Mouse (Mus musculus): ENCODE measurements around the gene Wfdc13. TPM values are rescaled to one million over a fixed set of nuclear protein-coding genes. Genes with fewer than 3 reads are reported as not detected.
A peak's percentile ranks its signal among the peaks of the same experiment; 100 is the strongest.
"Not testable (repeated sequence)": the region's sequence is repeated elsewhere in the genome, so short reads cannot be mapped to it uniquely, and the experiment has no call there.

Gene Wfdc13
- polyA plus RNA-seq, 1 experiment from 2014 or later = 0.35 TPM

DNA sequence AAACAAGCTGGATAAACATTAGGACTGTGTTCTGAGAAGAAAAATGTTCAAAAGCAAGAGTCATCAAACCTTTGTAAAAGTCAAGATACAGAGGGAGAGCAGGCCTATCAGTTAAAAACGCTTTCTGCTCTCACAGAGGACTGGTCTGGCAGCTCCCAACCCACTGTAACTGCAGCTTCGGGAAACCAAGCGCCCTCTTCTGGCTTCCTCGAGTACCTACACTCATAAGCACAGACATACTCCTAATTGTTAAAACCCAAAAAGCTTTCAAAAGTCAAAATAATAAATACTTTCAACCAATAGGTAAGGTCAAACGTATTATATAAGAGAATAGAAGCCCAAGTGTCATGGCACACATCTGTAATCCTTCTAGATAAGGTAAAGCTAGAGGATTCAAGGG lies 19.3 kb downstream of the Wfdc13 start:
- 79% methylated on average over 5 of the region's 5 CpGs for WGBS
- no peak overlapping the region for H3K4me3 ChIP-seq (ENCODE audit: low read length)
- H3K27me3 ChIP-seq (ENCODE audit: control insufficient read depth, insufficient read depth, low read length) = no peaks in the 10 kb centered on the region
- H3K9ac ChIP-seq (ENCODE audit: low read length) = no peak overlapping the region
- no peak overlapping the region for H3K27ac ChIP-seq (ENCODE audit: low read length)
- no peak overlapping the region for H3K4me2 ChIP-seq (ENCODE audit: low read depth, low read length)
- peaks cover 3% of the 10 kb centered on the region; the same call in 1 of the 2 replicates for H3K9me3 ChIP-seq (replicated peaks; ENCODE audit: control insufficient read depth, low read length)
- H3K4me1 ChIP-seq (ENCODE audit: control insufficient read depth, insufficient read depth, low read length) = no peaks in the 10 kb centered on the region
- no peak for ATAC-seq (replicated peaks; ENCODE audit: extremely low read depth, insufficient read depth, low FRiP score)
- no peaks in the 10 kb centered on the region for H3K36me3 ChIP-seq (ENCODE audit: control insufficient read depth, insufficient read depth)

DNA sequence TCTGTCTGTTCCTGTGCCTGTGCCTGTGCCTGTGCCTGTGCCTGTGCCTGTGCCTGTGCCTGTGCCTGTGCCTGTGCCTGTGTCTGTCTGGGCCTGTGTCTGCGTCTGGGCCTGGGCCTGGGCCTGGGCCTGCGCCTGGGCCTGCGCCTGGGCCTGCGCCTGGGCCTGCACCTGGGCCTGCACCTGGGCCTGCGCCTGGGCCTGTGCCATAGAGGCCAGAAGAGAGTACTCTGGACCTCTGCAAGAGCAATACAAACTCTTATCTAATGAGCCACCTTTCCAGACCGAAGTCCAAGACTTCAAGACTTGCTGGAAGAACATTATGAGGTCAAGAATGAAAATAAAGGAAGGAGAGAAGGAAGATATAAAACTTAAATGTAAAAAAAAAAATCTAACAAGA lies 20.4 kb downstream of the Wfdc13 start:
- no peak for ATAC-seq (replicated peaks; ENCODE audit: extremely low read depth, insufficient read depth, low FRiP score)
- Histone ChIP-seq H3K4me3 (ENCODE audit: low read length) (no peak overlapping the region), H3K27me3 (ENCODE audit: control insufficient read depth, insufficient read depth, low read length) (no peaks in the 10 kb centered on the region; the same call in 1 of the 2 replicates), H3K9ac (ENCODE audit: low read length) (no peak overlapping the region), H3K9me3 (replicated peaks; ENCODE audit: control insufficient read depth, low read length) (peaks cover 3% of the 10 kb centered on the region; the same call in 1 of the 2 replicates), H3K27ac (ENCODE audit: low read length) (no peak overlapping the region), H3K4me2 (ENCODE audit: low read depth, low read length) (no peak overlapping the region), H3K36me3 (ENCODE audit: control insufficient read depth, insufficient read depth) (no peaks in the 10 kb centered on the region), H3K4me1 (ENCODE audit: control insufficient read depth, insufficient read depth, low read length) (no peaks in the 10 kb centered on the region)
- 85% methylated on average over 6 of the region's 6 CpGs for WGBS

DNA sequence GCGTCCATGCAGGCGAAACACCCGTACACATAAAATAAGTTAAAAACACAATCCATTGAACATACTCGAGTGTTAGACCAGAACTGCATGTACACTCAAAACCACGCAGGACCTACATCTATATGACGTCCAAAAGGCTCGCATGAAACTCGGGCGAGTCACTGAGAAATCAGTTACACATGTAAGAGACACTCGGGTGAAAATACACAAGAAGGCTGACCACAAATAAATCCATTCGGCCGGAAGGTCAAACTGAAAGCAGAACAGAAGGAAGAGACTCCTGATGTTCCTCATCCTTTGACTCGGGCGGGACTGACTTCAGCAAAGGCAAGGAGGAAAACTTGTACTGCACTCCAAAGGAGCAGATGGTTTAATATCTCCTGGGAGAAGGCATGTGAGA lies 21.1 kb downstream of the Wfdc13 start:
- Histone ChIP-seq H3K27ac (ENCODE audit: low read length) (no peak overlapping the region), H3K27me3 (ENCODE audit: control insufficient read depth, insufficient read depth, low read length) (no peaks in the 10 kb centered on the region; the same call in 1 of the 2 replicates), H3K4me3 (ENCODE audit: low read length) (no peak overlapping the region), H3K36me3 (ENCODE audit: control insufficient read depth, insufficient read depth) (no peaks in the 10 kb centered on the region), H3K9ac (ENCODE audit: low read length) (no peak overlapping the region), H3K4me2 (ENCODE audit: low read depth, low read length) (no peak overlapping the region), H3K9me3 (replicated peaks; ENCODE audit: control insufficient read depth, low read length) (peaks cover 3% of the 10 kb centered on the region; the same call in 1 of the 2 replicates), H3K4me1 (ENCODE audit: control insufficient read depth, insufficient read depth, low read length) (no peaks in the 10 kb centered on the region)
- WGBS = 90% methylated on average over 14 of the region's 14 CpGs
- ATAC-seq (replicated peaks; ENCODE audit: extremely low read depth, insufficient read depth, low FRiP score) = no peak

DNA sequence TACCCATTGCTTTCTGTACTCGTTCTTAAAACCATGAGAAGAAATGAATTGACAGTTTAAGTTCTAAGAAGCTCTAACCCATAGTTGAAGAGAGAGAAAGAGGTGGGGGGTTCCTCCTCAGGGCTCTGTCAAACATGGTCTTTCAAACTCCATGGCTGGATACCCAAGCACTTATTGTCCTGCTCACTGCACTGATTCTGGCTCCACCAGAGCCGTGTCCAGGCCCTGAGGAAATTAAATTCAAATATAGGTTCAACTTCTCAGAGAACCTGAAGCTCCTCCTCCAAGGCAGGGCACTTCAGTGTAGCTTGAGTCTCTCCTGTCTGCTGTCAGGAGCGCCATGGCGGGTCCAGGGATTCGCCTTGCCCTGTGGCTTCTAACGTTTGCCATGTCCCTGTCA lies 30.1 kb downstream of the Wfdc13 start, which contains the start of gene Spint5:
Gene Spint5, plus strand, starts transcription at position 301 of the 400 bp plus-strand sequence.
- Histone ChIP-seq H3K4me3 (ENCODE audit: low read length) (no peak within 1 kb of the TSS), H3K27me3 (ENCODE audit: control insufficient read depth, insufficient read depth, low read length) (no peaks in the 10 kb centered on the region), H3K9ac (ENCODE audit: low read length) (no peak within 1 kb of the TSS), H3K27ac (ENCODE audit: low read length) (no peak within 1 kb of the TSS), H3K36me3 (ENCODE audit: control insufficient read depth, insufficient read depth) (no peaks in the 10 kb centered on the region), H3K9me3 (replicated peaks; ENCODE audit: control insufficient read depth, low read length) (0 out of 2 replicates have a peak, but pooled peaks cover 3% of the 10 kb centered on the region), H3K4me1 (ENCODE audit: control insufficient read depth, insufficient read depth, low read length) (no peaks in the 10 kb centered on the region), H3K4me2 (ENCODE audit: low read depth, low read length) (no peak within 1 kb of the TSS)
- no peak for ATAC-seq (replicated peaks; ENCODE audit: extremely low read depth, insufficient read depth, low FRiP score)
- WGBS = 73% methylated on average over 6 of the region's 6 CpGs

DNA sequence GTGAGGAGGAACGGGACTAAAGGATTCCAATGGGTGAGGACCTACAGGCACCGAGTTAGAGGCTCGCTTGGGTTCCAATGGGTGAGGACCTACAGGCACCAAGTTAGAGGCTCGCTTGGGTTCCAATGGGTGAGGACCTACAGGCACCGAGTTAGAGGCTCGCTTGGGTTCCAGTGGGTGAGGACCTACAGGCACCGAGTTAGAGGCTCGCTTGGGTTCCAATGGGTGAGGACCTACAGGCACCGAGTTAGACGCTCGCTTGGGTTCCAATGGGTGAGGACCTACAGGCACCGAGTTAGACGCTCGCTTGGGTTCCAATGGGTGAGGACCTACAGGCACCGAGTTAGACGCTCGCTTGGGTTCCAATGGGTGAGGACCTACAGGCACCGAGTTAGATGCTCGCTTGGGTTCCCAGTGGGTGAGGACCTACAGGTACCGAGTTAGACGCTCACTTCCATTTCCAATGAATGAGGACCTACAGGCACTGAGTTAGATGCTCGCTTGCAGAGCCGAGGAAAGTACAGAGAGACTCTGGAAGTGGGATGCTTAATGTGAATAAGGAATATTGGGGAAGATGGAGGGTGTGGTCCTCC lies 31.4 kb downstream of the Wfdc13 start:
- not testable (repeated sequence) for ATAC-seq (replicated peaks; ENCODE audit: extremely low read depth, insufficient read depth, low FRiP score); H3K9ac ChIP-seq (ENCODE audit: low read length)
- WGBS = 88% methylated on average over 20 of the region's 23 CpGs

DNA sequence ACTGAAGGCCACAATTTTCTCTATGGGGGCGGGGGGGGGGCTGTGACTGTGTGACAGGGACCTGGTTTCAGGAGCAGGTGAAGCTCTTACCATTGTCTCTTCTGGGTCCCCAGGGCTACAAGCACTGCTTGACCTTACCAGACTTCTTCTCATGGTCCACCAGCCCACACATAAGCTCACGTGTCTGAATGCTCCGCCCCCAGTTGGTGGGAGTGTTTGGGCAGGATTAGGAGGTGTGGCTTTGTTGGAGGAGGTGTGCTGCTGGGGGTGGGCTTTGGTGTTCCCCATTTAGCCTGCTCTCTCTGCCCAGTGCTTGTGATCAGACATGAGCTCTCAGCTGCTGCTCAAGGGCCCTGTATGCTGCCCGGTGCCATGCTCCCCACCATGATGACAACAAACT lies 38.4 kb downstream of the Wfdc13 start:
- no peaks in the 10 kb centered on the region for H3K4me1 ChIP-seq (ENCODE audit: control insufficient read depth, insufficient read depth, low read length)
- H3K27ac ChIP-seq (ENCODE audit: low read length) = no peak overlapping the region
- no peak for ATAC-seq (replicated peaks; ENCODE audit: extremely low read depth, insufficient read depth, low FRiP score)
- no peak overlapping the region for H3K4me3 ChIP-seq (ENCODE audit: low read length)
- H3K9me3 ChIP-seq (replicated peaks; ENCODE audit: control insufficient read depth, low read length) = no peaks in the 10 kb centered on the region
- no peak overlapping the region for H3K9ac ChIP-seq (ENCODE audit: low read length)
- H3K27me3 ChIP-seq (ENCODE audit: control insufficient read depth, insufficient read depth, low read length) = no peaks in the 10 kb centered on the region
- no peak overlapping the region for H3K4me2 ChIP-seq (ENCODE audit: low read depth, low read length)
- 59% methylated on average over 4 of the region's 4 CpGs for WGBS
- H3K36me3 ChIP-seq (ENCODE audit: control insufficient read depth, insufficient read depth) = no peaks in the 10 kb centered on the region

More for the DNA sequence above, 31.4 kb downstream of the Wfdc13 start:
- not testable (repeated sequence) for H3K27me3 ChIP-seq (ENCODE audit: control insufficient read depth, insufficient read depth, low read length); H3K36me3 ChIP-seq (ENCODE audit: control insufficient read depth, insufficient read depth); H3K4me2 ChIP-seq (ENCODE audit: low read depth, low read length); H3K27ac ChIP-seq (ENCODE audit: low read length); H3K4me1 ChIP-seq (ENCODE audit: control insufficient read depth, insufficient read depth, low read length); H3K4me3 ChIP-seq (ENCODE audit: low read length); H3K9me3 ChIP-seq (replicated peaks; ENCODE audit: control insufficient read depth, low read length)

DNA sequence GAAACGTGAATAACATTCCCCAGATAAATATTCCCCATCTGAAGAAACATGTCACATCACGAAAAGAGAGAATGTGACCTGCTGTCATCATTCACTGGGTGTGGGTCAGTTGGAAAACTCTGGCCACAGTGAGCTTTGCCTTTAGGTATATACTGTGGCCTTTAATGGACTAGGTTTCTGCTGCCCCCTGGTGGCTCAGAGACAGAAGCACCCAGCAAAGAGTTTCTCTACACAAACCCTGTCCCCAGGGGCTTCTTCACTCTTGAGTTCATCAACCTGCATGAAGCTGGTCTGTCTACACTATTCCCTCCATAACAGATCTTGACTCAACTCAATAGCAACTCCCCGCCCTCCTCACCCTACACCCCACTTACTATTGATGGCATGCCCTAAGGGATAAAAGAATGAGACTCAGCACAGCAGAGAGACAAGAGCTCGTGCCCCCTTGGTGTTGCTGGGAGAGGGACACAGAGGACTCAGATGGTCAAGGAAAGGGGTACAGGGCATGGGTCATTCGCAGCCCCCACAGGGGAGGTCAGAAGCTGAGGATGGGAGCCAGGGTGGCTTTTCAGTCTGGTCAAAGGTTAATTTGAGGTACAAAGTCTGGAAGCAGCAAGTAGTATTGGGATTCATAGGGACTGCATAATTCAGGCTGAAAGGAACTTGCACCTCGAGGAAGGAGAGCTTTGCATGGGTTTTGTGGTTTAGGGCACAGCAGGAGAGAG lies 41.1 kb downstream of the Wfdc13 start:
- Histone ChIP-seq H3K36me3 (ENCODE audit: control insufficient read depth, insufficient read depth) (no peaks in the 10 kb centered on the region), H3K4me3 (ENCODE audit: low read length) (no peak overlapping the region), H3K4me1 (ENCODE audit: control insufficient read depth, insufficient read depth, low read length) (no peaks in the 10 kb centered on the region), H3K27me3 (ENCODE audit: control insufficient read depth, insufficient read depth, low read length) (no peaks in the 10 kb centered on the region), H3K9ac (ENCODE audit: low read length) (no peak overlapping the region), H3K4me2 (ENCODE audit: low read depth, low read length) (no peak overlapping the region), H3K9me3 (replicated peaks; ENCODE audit: control insufficient read depth, low read length) (no peaks in the 10 kb centered on the region), H3K27ac (ENCODE audit: low read length) (no peak overlapping the region)
- 17% methylated on average over 6 of the region's 6 CpGs for WGBS
- ATAC-seq (replicated peaks; ENCODE audit: extremely low read depth, insufficient read depth, low FRiP score) = peak; percentile 28; the same call in 1 of the 2 replicates

DNA sequence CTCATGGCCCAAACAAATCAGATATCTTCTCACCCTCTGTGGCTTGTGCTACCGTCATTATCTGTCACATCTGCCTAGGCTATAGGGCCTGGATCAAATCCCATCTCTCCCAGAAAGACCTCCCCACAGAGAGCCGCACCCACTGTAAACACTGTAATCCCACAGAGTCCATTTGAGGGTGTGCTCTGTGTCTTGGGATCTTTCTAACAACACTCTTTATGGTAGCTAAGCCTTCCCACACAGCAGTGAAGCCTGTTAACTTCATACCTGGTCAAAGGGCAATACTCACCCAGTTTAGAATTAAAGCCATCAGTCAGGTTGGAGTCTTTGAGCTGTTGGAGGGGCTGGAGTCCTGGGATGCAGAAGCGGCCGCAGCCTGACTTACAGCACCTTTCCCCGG lies 46.8 kb downstream of the Wfdc13 start:
- no peaks in the 10 kb centered on the region for H3K36me3 ChIP-seq (ENCODE audit: control insufficient read depth, insufficient read depth)
- WGBS = 63% methylated on average over 5 of the region's 5 CpGs
- no peak overlapping the region for H3K27ac ChIP-seq (ENCODE audit: low read length)
- H3K27me3 ChIP-seq (ENCODE audit: control insufficient read depth, insufficient read depth, low read length) = no peaks in the 10 kb centered on the region
- no peak overlapping the region for H3K9ac ChIP-seq (ENCODE audit: low read length)
- no peak overlapping the region for H3K4me2 ChIP-seq (ENCODE audit: low read depth, low read length)
- no peak for ATAC-seq (replicated peaks; ENCODE audit: extremely low read depth, insufficient read depth, low FRiP score)
- no peaks in the 10 kb centered on the region for H3K9me3 ChIP-seq (replicated peaks; ENCODE audit: control insufficient read depth, low read length)
- no peak overlapping the region for H3K4me3 ChIP-seq (ENCODE audit: low read length)
- no peaks in the 10 kb centered on the region for H3K4me1 ChIP-seq (ENCODE audit: control insufficient read depth, insufficient read depth, low read length)

DNA sequence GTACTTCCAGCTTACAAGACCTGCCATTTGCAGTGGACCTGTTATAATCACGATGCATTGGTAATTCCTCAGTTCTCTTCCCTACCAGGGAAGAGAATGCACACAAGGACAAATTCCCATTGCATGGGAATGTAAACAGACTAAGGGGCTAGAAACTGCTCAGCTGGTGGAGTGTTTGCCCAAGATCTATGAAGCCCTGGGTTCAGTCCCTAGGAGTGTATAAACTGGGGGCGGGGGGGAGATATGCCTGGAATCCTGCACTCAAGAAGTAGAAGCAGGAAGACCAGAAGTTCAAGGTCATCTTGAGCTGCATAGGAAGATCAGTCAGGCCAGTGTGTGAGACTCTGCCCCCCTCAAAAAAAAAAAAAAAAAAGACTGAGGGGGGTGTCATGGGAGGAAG lies 48.4 kb downstream of the Wfdc13 start:
- no peak overlapping the region for H3K27ac ChIP-seq (ENCODE audit: low read length)
- H3K4me2 ChIP-seq (ENCODE audit: low read depth, low read length) = no peak overlapping the region
- 63% methylated on average over 2 of the region's 2 CpGs for WGBS
- H3K9me3 ChIP-seq (replicated peaks; ENCODE audit: control insufficient read depth, low read length) = no peaks in the 10 kb centered on the region
- no peak overlapping the region for H3K9ac ChIP-seq (ENCODE audit: low read length)
- ATAC-seq (replicated peaks; ENCODE audit: extremely low read depth, insufficient read depth, low FRiP score) = no peak
- H3K27me3 ChIP-seq (ENCODE audit: control insufficient read depth, insufficient read depth, low read length) = no peaks in the 10 kb centered on the region
- no peaks in the 10 kb centered on the region for H3K4me1 ChIP-seq (ENCODE audit: control insufficient read depth, insufficient read depth, low read length)
- H3K4me3 ChIP-seq (ENCODE audit: low read length) = no peak overlapping the region
- H3K36me3 ChIP-seq (ENCODE audit: control insufficient read depth, insufficient read depth) = no peaks in the 10 kb centered on the region
